Mouse (Mus musculus): Measurements from ENCODE around the gene Cd70. TPM values are rescaled to one million over a fixed set of nuclear protein-coding genes. Genes with fewer than 3 reads are reported as not detected.
A peak's percentile ranks its signal among the peaks of the same experiment; 100 is the strongest.

Gene Cd70
- polyA plus RNA-seq (2014; fragmentation: Nextera tagmentation; extraction: Ambion mirVana) = not detected in 2 replicates

DNA sequence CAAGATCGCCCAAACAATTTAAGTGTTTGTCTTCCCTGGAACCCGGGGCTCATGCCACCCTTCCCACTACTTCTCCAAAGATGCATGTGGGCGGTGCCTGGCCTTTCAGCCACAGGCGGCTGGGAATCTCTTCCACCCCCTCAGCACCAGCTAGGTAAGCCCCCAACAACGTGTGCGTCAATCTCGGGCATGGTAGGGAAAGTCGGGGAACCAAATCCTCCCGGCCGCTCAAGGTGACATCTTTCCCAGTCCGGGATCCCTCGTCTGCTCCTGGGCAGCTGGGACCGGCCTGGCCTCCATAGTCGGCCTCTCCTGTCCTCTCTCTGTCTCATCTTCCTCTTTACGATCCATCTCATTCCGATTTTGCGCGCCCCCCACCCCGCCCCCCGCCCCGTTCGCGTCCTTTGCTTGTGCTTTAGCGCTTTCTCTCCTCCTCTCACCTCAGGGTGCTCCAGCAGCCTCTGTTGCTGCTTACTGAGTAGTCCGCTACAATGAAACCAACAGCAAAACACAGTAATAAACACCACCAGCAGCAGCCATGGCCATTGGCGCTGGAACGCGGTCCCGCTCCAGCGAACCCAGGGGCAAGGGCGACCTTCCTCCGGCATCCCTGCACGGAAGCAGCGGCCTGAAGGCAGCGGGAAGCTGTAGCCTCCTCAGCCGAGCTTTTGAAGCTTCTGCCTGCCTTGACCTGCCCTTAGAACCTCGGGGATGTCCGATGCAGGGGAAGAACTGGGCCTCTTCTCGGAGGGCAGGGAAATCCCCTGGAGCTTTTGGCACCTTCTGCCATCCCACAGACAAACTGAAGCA is at the start of gene Cd70:
TSS of gene Cd70 (minus strand) at position 784 of the 810 bp plus-strand sequence.
- DNase-seq (peak; percentile 12), ATAC-seq (ENCODE audit: insufficient read depth) (no peak)
- TF ChIP-seq CTCF (IDR thresholded peaks at IDR 0.05; ENCODE audit: low read depth) = no peak
- Histone ChIP-seq H3K27me3 (ENCODE audit: insufficient read depth, low read length) (peaks cover 34% of the 10 kb centered on the region), H3K4me1 (ENCODE audit: insufficient read depth) (no peaks in the 10 kb centered on the region), H3K36me3 (ENCODE audit: insufficient read depth) (no peaks in the 10 kb centered on the region), H3K9ac (no peak within 1 kb of the TSS), H3K9me3 (ENCODE audit: low read depth, low read length) (no peaks in the 10 kb centered on the region), H3K27ac (ENCODE audit: low read depth) (no peak within 1 kb of the TSS), H3K4me2 (peak within 1 kb of the TSS; percentile 57), H3K4me3 (ENCODE audit: low read depth, low read length) (peak within 1 kb of the TSS; percentile 21)
- 3% methylated on average over 39 of the region's 39 CpGs for WGBS

DNA sequence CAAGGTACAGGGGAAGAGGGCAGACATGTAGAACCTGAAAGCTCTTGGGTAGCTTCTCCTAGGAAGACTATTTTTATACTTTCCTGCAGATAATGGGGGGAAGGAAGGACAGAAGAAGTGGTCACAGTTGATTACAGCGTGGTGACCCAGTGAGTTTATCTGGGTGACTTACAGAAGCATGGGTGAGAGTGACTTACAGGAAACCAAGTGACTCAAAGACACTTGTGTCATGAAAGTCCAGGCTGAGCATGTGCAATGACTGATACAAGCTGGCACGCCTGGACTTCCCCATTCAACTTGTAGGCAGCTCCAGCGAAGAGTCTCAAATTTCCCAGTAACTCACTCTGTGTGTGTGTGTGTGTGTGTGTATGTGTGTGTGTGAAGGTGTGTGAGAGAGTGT is 48.7 kb upstream of the Cd70 start:
- Histone ChIP-seq H3K9ac (no peak overlapping the region), H3K4me3 (ENCODE audit: low read depth, low read length) (no peak overlapping the region), H3K36me3 (ENCODE audit: insufficient read depth) (no peaks in the 10 kb centered on the region), H3K27me3 (ENCODE audit: insufficient read depth, low read length) (no peaks in the 10 kb centered on the region), H3K4me1 (ENCODE audit: insufficient read depth) (no peaks in the 10 kb centered on the region), H3K4me2 (no peak overlapping the region), H3K9me3 (ENCODE audit: low read depth, low read length) (no peaks in the 10 kb centered on the region), H3K27ac (ENCODE audit: low read depth) (no peak overlapping the region)
- DNase-seq = no peak
- ATAC-seq (ENCODE audit: insufficient read depth) = no peak
- WGBS = 77% methylated on average over 3 of the region's 3 CpGs
- no peak for TF ChIP-seq CTCF (IDR thresholded peaks at IDR 0.05; ENCODE audit: low read depth)

DNA sequence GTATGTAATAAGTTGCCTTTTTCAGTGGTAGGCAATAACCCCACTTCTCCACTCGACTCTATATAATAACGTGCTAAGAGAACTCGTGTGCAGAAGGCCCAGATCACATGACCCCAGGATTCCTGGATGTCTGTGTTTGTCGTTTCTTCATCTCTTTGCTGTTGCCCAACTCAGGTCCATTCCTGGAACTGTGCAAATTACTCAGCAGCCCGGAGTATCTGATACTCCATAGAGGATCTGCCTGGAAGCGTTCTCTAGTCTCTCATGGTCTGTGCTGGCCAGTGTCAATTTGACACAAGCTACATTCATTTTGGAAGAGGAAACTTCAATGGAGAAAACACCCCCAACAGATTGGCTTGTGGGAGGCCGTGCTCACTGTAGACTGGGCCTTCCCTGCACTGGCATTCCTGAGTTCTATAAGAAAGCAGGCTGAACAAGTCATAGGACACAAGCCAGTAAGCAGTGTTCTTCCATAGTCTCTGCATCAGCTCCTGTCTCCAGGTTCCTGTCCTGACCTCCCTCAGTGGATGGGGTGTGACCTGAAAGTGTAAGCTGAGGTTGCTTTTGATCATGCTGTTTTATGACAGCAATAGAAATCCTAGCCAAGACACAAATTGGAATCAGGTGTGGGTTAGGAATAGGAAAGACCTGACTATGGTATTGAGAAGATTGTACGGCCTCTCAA is 45.9 kb upstream of the Cd70 start:
- WGBS = 75% methylated on average over 8 of the region's 8 CpGs
- ATAC-seq (ENCODE audit: insufficient read depth) (no peak), DNase-seq (no peak)
- no peak overlapping the region for H3K9ac ChIP-seq
- no peak for TF ChIP-seq CTCF (IDR thresholded peaks at IDR 0.05; ENCODE audit: low read depth)
- H3K4me2 ChIP-seq = no peak overlapping the region
- H3K4me3 ChIP-seq (ENCODE audit: low read depth, low read length) = no peak overlapping the region
- no peak overlapping the region for H3K27ac ChIP-seq (ENCODE audit: low read depth)
- H3K27me3 ChIP-seq (ENCODE audit: insufficient read depth, low read length) = no peaks in the 10 kb centered on the region
- no peaks in the 10 kb centered on the region for H3K9me3 ChIP-seq (ENCODE audit: low read depth, low read length)
- H3K4me1 ChIP-seq (ENCODE audit: insufficient read depth) = no peaks in the 10 kb centered on the region
- H3K36me3 ChIP-seq (ENCODE audit: insufficient read depth) = no peaks in the 10 kb centered on the region

DNA sequence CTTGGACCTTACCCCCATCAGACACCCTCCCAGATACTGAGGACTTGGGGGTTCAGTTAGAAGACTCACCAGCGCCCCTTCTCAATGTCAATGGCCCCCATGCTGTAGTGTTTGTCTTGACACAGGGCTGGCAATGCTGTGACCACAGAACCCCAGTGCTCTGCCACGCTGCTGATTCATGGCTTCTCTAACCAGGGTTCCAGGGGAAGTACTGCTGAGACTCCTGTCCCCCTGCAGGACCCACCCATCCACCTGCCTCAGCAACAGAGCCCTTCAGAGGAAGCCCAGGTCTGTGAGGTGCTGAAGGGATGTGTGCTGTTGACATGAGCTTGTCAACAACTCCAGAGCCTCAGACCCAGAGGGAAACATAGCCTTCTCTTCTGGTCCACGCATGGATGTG is 45.2 kb upstream of the Cd70 start:
- DNase-seq (no peak), ATAC-seq (ENCODE audit: insufficient read depth) (no peak)
- Histone ChIP-seq H3K4me2 (no peak overlapping the region), H3K27me3 (ENCODE audit: insufficient read depth, low read length) (no peaks in the 10 kb centered on the region), H3K27ac (ENCODE audit: low read depth) (no peak overlapping the region), H3K4me1 (ENCODE audit: insufficient read depth) (no peaks in the 10 kb centered on the region), H3K9me3 (ENCODE audit: low read depth, low read length) (no peaks in the 10 kb centered on the region), H3K36me3 (ENCODE audit: insufficient read depth) (no peaks in the 10 kb centered on the region), H3K9ac (no peak overlapping the region), H3K4me3 (ENCODE audit: low read depth, low read length) (no peak overlapping the region)
- 84% methylated on average over 3 of the region's 3 CpGs for WGBS
- TF ChIP-seq CTCF (IDR thresholded peaks at IDR 0.05; ENCODE audit: low read depth) = no peak

DNA sequence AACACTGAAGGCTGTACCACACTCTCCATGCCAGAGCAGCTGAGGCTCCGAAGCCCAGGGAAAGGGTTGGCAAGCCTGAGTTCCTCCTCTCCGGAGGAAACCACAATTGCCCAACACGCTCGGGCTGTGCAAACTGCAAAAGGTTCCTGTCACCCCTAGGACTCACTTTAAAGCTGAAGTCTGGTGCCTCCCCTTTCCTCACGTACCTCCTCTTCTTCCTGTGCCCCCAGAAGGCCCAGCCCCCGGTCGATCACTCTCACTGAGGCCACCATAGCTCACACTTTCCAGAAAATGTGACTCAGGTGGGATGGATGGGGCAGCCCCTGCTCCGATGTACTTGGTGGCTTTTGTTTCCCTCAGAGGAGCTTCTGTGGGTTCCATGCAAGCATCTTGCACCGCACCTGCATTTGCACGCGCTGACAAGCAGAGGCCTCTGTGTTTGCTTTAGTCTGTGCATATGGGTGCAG is 44.5 kb upstream of the Cd70 start, which contains the start of gene Tnfsf14:
TSS of gene Tnfsf14 (minus strand) at position 137 of the 467 bp plus-strand sequence.
- Histone ChIP-seq H3K4me2 (no peak within 1 kb of the TSS), H3K36me3 (ENCODE audit: insufficient read depth) (no peaks in the 10 kb centered on the region), H3K4me1 (ENCODE audit: insufficient read depth) (no peaks in the 10 kb centered on the region), H3K9ac (no peak within 1 kb of the TSS), H3K27ac (ENCODE audit: low read depth) (no peak within 1 kb of the TSS), H3K9me3 (ENCODE audit: low read depth, low read length) (no peaks in the 10 kb centered on the region), H3K27me3 (ENCODE audit: insufficient read depth, low read length) (no peaks in the 10 kb centered on the region), H3K4me3 (ENCODE audit: low read depth, low read length) (no peak within 1 kb of the TSS)
- DNase-seq (peak; percentile 6), ATAC-seq (ENCODE audit: insufficient read depth) (no peak)
- WGBS = 65% methylated on average over 11 of the region's 11 CpGs
- TF ChIP-seq CTCF (IDR thresholded peaks at IDR 0.05; ENCODE audit: low read depth) = no peak

DNA sequence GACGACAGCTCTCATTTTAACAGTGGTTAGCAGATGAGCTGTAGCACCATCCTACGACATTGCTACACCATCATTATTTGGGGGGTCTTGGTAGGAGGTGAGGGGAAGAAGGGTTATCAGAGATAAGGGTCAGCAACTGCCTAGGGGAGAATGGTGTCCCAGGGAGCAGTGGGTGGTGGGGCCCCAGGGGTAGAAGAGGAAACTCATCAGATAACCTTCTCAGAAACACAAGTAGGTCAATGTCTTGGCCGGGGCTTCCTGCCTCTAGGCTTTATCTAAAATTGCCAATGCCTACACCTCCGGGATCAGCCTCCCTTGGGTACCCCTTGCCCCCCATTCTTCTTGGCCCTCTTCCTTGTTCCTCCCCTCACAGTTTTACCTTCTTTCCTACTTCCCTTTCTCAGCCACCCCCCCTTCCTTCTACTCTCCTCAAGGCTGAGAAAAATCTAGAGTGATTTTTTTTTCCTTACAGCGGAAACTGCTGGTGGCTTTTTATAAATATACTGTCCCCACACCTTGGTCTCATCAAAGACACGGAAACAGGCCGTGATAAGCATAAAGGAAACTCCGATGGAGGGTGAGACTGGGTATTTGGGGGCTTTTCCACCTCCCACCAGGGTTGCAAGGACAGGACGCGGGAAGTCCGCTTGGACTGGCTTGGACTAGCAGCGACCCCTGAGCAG is 39.1 kb upstream of the Cd70 start:
- Histone ChIP-seq H3K4me2 (no peak overlapping the region), H3K9ac (no peak overlapping the region), H3K27me3 (ENCODE audit: insufficient read depth, low read length) (no peaks in the 10 kb centered on the region), H3K36me3 (ENCODE audit: insufficient read depth) (no peaks in the 10 kb centered on the region), H3K4me1 (ENCODE audit: insufficient read depth) (no peaks in the 10 kb centered on the region), H3K4me3 (ENCODE audit: low read depth, low read length) (no peak overlapping the region), H3K27ac (ENCODE audit: low read depth) (no peak overlapping the region), H3K9me3 (ENCODE audit: low read depth, low read length) (no peaks in the 10 kb centered on the region)
- no peak for TF ChIP-seq CTCF (IDR thresholded peaks at IDR 0.05; ENCODE audit: low read depth)
- WGBS = 53% methylated on average over 12 of the region's 12 CpGs
- no peak for DNase-seq
- no peak for ATAC-seq (ENCODE audit: insufficient read depth)

DNA sequence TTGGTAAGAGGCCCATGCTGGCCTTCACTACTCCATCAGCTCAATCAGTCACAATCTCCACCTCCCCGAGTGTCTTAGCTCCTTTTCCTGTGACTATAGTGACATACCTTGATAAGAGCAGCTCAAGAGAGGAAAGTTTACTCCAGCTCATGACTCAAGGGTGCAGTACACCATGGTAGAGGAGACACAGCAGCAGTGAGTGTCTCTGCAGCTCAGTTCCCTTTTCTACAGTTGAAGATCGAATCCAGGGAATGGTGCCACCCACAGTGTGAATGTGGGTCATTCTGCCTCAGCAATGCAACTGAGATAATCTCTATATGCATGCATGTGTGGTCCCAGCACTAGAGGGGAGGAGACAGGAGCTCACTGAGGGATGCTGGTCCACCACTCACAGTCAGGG is 36.1 kb upstream of the Cd70 start:
- no peak overlapping the region for H3K27ac ChIP-seq (ENCODE audit: low read depth)
- 53% methylated on average over 2 of the region's 2 CpGs for WGBS
- no peak overlapping the region for H3K4me3 ChIP-seq (ENCODE audit: low read depth, low read length)
- H3K9me3 ChIP-seq (ENCODE audit: low read depth, low read length) = no peaks in the 10 kb centered on the region
- TF ChIP-seq CTCF (IDR thresholded peaks at IDR 0.05; ENCODE audit: low read depth) = no peak
- H3K4me2 ChIP-seq = no peak overlapping the region
- ATAC-seq (ENCODE audit: insufficient read depth) (no peak), DNase-seq (no peak)
- no peaks in the 10 kb centered on the region for H3K27me3 ChIP-seq (ENCODE audit: insufficient read depth, low read length)
- no peak overlapping the region for H3K9ac ChIP-seq
- no peaks in the 10 kb centered on the region for H3K36me3 ChIP-seq (ENCODE audit: insufficient read depth)
- H3K4me1 ChIP-seq (ENCODE audit: insufficient read depth) = no peaks in the 10 kb centered on the region

Data from lung, embryonic 14.5 days (tissue).